8 mouse cellular contexts compared by ENCODE assay signal in the genomic region with DNA sequence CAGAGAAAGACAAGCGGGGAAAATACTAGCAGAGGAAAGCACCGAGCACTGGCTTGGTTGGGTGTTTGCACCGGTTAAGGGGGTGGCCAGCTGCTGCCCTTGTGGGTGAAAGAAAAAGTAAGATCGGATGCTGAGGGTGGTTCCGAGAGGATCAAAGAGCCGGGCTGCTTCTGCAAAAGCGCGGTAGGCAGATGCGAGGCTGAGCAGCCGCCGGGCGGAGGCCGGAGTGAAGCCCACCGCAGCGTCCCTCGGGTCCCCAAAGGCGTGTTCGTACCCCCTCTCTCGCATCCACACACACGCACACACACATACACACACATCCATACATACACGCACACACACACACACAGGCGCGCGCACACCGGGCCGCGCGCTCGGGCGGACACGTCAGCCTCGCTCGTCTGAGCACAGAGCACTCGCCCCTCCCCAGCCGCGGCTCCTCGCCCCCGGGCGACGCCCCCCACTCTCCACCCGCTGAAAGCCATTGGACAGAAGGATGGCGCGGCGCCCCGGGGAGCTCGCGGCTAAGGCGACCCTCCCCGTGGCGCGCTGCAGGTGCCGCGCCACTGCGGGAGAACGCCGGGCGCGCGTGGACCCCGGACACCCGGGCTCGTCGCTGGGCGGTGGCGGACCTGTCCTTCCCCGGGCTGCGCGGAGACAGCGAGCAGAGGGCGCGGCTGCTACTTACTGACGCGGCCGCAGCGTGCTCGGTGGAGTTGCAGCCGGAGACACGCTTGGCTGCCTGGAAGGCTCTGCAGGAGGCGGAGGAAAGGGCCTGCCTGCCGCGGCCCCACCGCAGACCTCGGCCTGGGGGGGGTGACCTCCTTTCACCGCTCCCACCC. TPM values are rescaled to one million over a fixed set of nuclear protein-coding genes. Genes with fewer than 3 reads are reported as not detected.
DNase-seq lines count a peak whose midpoint lies in the region; ATAC-seq and TF ChIP-seq lines count a peak whose summit lies in the region.

No protein-coding gene starts in this region.

- no peak for TF ChIP-seq CTCF in liver, postnatal 0 days (IDR thresholded peaks at IDR 0.05; ENCODE audit: low read depth)

- no peaks in the 10 kb centered on the region for H3K9me3 ChIP-seq in lung, embryonic 15.5 days
- H3K9me3 ChIP-seq in liver, postnatal 0 days (ENCODE audit: low read length), result no peaks in the 10 kb centered on the region

- H3K36me3 ChIP-seq in lung, embryonic 15.5 days, result no peaks in the 10 kb centered on the region
- no peaks in the 10 kb centered on the region for H3K36me3 ChIP-seq in liver, postnatal 0 days (replicated peaks; ENCODE audit: insufficient read depth, low read length)

- peak overlapping the region; percentile 99 for H3K4me2 ChIP-seq in lung, embryonic 15.5 days
- peak overlapping the region; percentile 76 for H3K4me2 ChIP-seq in liver, postnatal 0 days (ENCODE audit: low read depth, low read length)

- H3K9ac ChIP-seq in lung, embryonic 15.5 days, result no peak overlapping the region
- no peak overlapping the region for H3K9ac ChIP-seq in liver, postnatal 0 days (replicated peaks)

- peak; percentile 76 for ATAC-seq in lung, embryonic 15.5 days (ENCODE audit: borderline replicate concordance, extremely low read depth, low FRiP score, low TSS enrichment)
- ATAC-seq in liver, postnatal 0 days, result peak; percentile 68

- H3K27ac ChIP-seq in lung, embryonic 15.5 days, result no peak overlapping the region
- H3K27ac ChIP-seq in liver, postnatal 0 days (ENCODE audit: low read depth), result no peak overlapping the region

- WGBS in lung, embryonic 15.5 days, result under 1% methylated on average over 76 of the region's 84 CpGs
- WGBS in liver, postnatal 0 days (ENCODE audit: insufficient replicate concordance), result under 1% methylated on average over 60 of the region's 84 CpGs

- peaks cover 9% of the 10 kb centered on the region; the same call in 1 of the 2 replicates for H3K4me1 ChIP-seq in lung, embryonic 15.5 days
- H3K4me1 ChIP-seq in liver, postnatal 0 days (ENCODE audit: insufficient read depth), result no peaks in the 10 kb centered on the region

- no peak for DNase-seq in lung, postnatal 14 days
- DNase-seq in cerebellum, adult 8-10 months, result peak; percentile 64
- peak; percentile 71 to 81 for DNase-seq in frontal cortex, postnatal 10 days (ENCODE audit: low spot score in 2 of 2)
- peak; percentile 62 to 74 for DNase-seq in kidney, postnatal 4 days
- peak; percentile 54 for DNase-seq in liver, postnatal 0 days
- peak; percentile 67 to 80 for DNase-seq in right cerebral cortex, adult 2 months (ENCODE audit: low spot score in 2 of 2)
- no peak for DNase-seq in ovary, postnatal 14 days (ENCODE audit: low spot score)

- TF ChIP-seq EP300 in liver, postnatal 0 days (IDR thresholded peaks at IDR 0.05; ENCODE audit: low read depth), result no peak

- H3K4me3 ChIP-seq in lung, embryonic 15.5 days, result peak overlapping the region; percentile 55
- peak overlapping the region; percentile 49 for H3K4me3 ChIP-seq in liver, postnatal 0 days (ENCODE audit: low read depth, low read length)

- H3K27me3 ChIP-seq in lung, embryonic 15.5 days, result peaks cover 70% of the 10 kb centered on the region
- H3K27me3 ChIP-seq in liver, postnatal 0 days (ENCODE audit: insufficient read depth, low read length), result peaks cover 66% of the 10 kb centered on the region

RNA-seq across cellular contexts. Expression of a gene that starts 3.5 kb away (rescaled TPM):
- polyA plus RNA-seq in lung, embryonic 15.5 days (2015; fragmentation: Nextera tagmentation; extraction: Ambion mirVana), result 0.19 TPM in 1 of 2 replicates, not detected in the other
- 0.13 TPM in 1 of 2 replicates, not detected in the other for polyA plus RNA-seq in liver, postnatal 0 days (2015; fragmentation: Nextera tagmentation; extraction: Ambion mirVana)

RNA-seq across cellular contexts. Expression of a gene that starts 53.4 kb away (rescaled TPM):
- polyA plus RNA-seq in lung, embryonic 15.5 days (2015; fragmentation: Nextera tagmentation; extraction: Ambion mirVana), result 15.2 and 16.5 TPM in 2 replicates
- 1.3 and 1.7 TPM in 2 replicates for polyA plus RNA-seq in liver, postnatal 0 days (2015; fragmentation: Nextera tagmentation; extraction: Ambion mirVana)

Comparison
In these comparisons a context has a peak if more than half of its experiments do, and no peak if none do; other contexts are left out.
1. DNase-seq: peak in cerebellum, adult 8-10 months (single experiment), frontal cortex, postnatal 10 days (2 of 2), kidney, postnatal 4 days (2 of 2), liver, postnatal 0 days (single experiment) and right cerebral cortex, adult 2 months (2 of 2); none in lung, postnatal 14 days (single experiment) and ovary, postnatal 14 days (single experiment).